Mouse (Mus musculus) neural tube, embryonic 14.5 days (tissue): ENCODE results near the gene Gfy. TPM values are rescaled to one million over a fixed set of nuclear protein-coding genes. Genes with fewer than 3 reads are reported as not detected.

Experiments
- ATAC-seq: fragments of 200-750 bp; cut with Nextera tagmentation; 2 replicates; pipeline ENCODE4 v1.8.0; 2017; ENCODE audit warnings: low read depth, mild to moderate bottlenecking, moderate TSS enrichment, moderate library complexity
- H3K27ac ChIP-seq: fragments of 300-500 bp; sonication (generic); 2 replicates; pipeline ENCODE4 v1.5.1; 2014; ENCODE audit warnings: low read depth, mild to moderate bottlenecking, control low read depth, low read length, moderate library complexity, mixed read lengths
- H3K27me3 ChIP-seq: fragments of 300-500 bp; sonication (generic); 2 replicates; pipeline ENCODE4 v1.6.1; 2014; ENCODE audit warnings: low read length; ENCODE audit not compliant: control insufficient read depth, insufficient read depth
- H3K36me3 ChIP-seq: fragments of 300-500 bp; sonication (generic); 2 replicates; pipeline ENCODE4 v1.6.1; 2014; ENCODE audit warnings: low read length, mixed read lengths; ENCODE audit not compliant: control insufficient read depth, insufficient read depth
- H3K4me1 ChIP-seq: fragments of 300-500 bp; sonication (generic); 2 replicates; pipeline ENCODE4 v1.6.1; 2014; ENCODE audit warnings: low read length; ENCODE audit not compliant: control insufficient read depth, insufficient read depth
- H3K4me2 ChIP-seq: fragments of 300-500 bp; sonication (generic); 2 replicates; pipeline ENCODE4 v1.6.1; 2014; ENCODE audit warnings: mild to moderate bottlenecking, low read depth, low read length, control low read depth
- H3K4me3 ChIP-seq: fragments of 300-500 bp; sonication (generic); 2 replicates; pipeline ENCODE4 v1.5.1; 2014; ENCODE audit warnings: low read depth, low read length, control low read depth, mixed read lengths
- H3K9ac ChIP-seq: fragments of 300-500 bp; sonication (generic); replicated peaks from 2 replicates; pipeline ENCODE4 v1.6.1; 2014; ENCODE audit warnings: low read depth, mild to moderate bottlenecking, control low read depth, low read length, mixed read lengths
- H3K9me3 ChIP-seq: fragments of 300-500 bp; sonication (generic); 2 replicates; pipeline ENCODE4 v1.6.1; 2016; ENCODE audit warnings: low read length; ENCODE audit not compliant: control insufficient read depth
- WGBS: fragments of 180-500 bp; shearing (Covaris S2); extraction: QIAGEN DNeasy Blood & Tissue Kit; methylation state at CpG from one replicate; pipeline ENCODE4 v1.1.7; 2014; 5-methylcytosine and 5-hydroxymethylcytosine counted together
- polyA plus RNA-seq: library from polyadenylated mRNA; unstranded; fragments of >200 nt; fragmentation: Nextera tagmentation; extraction: Ambion mirVana; gene quantifications from 2 replicates; pipeline ENCODE4 v1.2.1, GENCODE M21; 2014

Gfy gene
- polyA plus RNA-seq, 1 experiment from 2014 or later, result not detected

- H3K4me2 ChIP-seq, result no peak overlapping the region
- H3K4me3 ChIP-seq, result no peak overlapping the region
- no peak for ATAC-seq
- no peaks in the 10 kb centered on the region for H3K9me3 ChIP-seq
- peaks cover 4% of the 10 kb centered on the region for H3K27me3 ChIP-seq
- no peak overlapping the region for H3K27ac ChIP-seq
- H3K4me1 ChIP-seq, result no peaks in the 10 kb centered on the region
- WGBS, result 51% methylated on average over 16 of the region's 16 CpGs
- no peak overlapping the region for H3K9ac ChIP-seq
- H3K36me3 ChIP-seq, result no peaks in the 10 kb centered on the region
Observed at GRCm38 (mm10) chr7:45189600-45189999, 10.2 kb upstream of the Gfy start.

GRCm38 (mm10) chr7:45185921-45186320 is 6.6 kb upstream of the Gfy start:
- Histone ChIP-seq H3K36me3 (no peaks in the 10 kb centered on the region), H3K27ac (no peak overlapping the region), H3K4me1 (no peaks in the 10 kb centered on the region), H3K4me3 (no peak overlapping the region), H3K27me3 (peaks cover 33% of the 10 kb centered on the region), H3K4me2 (no peak overlapping the region), H3K9ac (no peak overlapping the region), H3K9me3 (no peaks in the 10 kb centered on the region)
- no peak for ATAC-seq
- WGBS, result 77% methylated on average over 7 of the region's 7 CpGs

GRCm38 (mm10) chr7:45183672-45184071 is 4.3 kb upstream of the Gfy start:
- Histone ChIP-seq H3K27ac (no peak overlapping the region), H3K27me3 (peaks cover 56% of the 10 kb centered on the region), H3K9me3 (no peaks in the 10 kb centered on the region), H3K36me3 (no peaks in the 10 kb centered on the region), H3K4me3 (no peak overlapping the region), H3K4me2 (no peak overlapping the region), H3K4me1 (no peaks in the 10 kb centered on the region), H3K9ac (no peak overlapping the region)
- no peak for ATAC-seq
- WGBS, result 78% methylated on average over 7 of the region's 7 CpGs

- peak overlapping the region; percentile 12 for H3K4me3 ChIP-seq
- H3K36me3 ChIP-seq, result no peaks in the 10 kb centered on the region
- WGBS, result 19% methylated on average over 11 of the region's 11 CpGs
- no peak overlapping the region for H3K27ac ChIP-seq
- H3K4me1 ChIP-seq, result no peaks in the 10 kb centered on the region
- no peak overlapping the region for H3K9ac ChIP-seq
- peak overlapping the region; percentile 39 for H3K4me2 ChIP-seq
- H3K9me3 ChIP-seq, result no peaks in the 10 kb centered on the region
- H3K27me3 ChIP-seq, result peaks cover 66% of the 10 kb centered on the region
- ATAC-seq, result 0 out of 2 replicates have a peak, but pooled peaks have one; percentile 2
Observed at GRCm38 (mm10) chr7:45182606-45183005, 3.2 kb upstream of the Gfy start.

- Histone ChIP-seq H3K4me3 (peak overlapping the region; percentile 12), H3K27ac (no peak overlapping the region), H3K4me1 (no peaks in the 10 kb centered on the region), H3K9ac (no peak overlapping the region), H3K27me3 (peaks cover 69% of the 10 kb centered on the region), H3K36me3 (no peaks in the 10 kb centered on the region), H3K4me2 (peak overlapping the region; percentile 39), H3K9me3 (no peaks in the 10 kb centered on the region)
- under 1% methylated on average over 34 of the region's 34 CpGs for WGBS
- ATAC-seq, result peak; percentile 89
Observed at GRCm38 (mm10) chr7:45182199-45182601, 2.8 kb upstream of the Gfy start.

GRCm38 (mm10) chr7:45181540-45181939 is 2.2 kb upstream of the Gfy start:
- H3K9me3 ChIP-seq, result no peaks in the 10 kb centered on the region
- H3K4me2 ChIP-seq, result peak overlapping the region; percentile 39
- H3K9ac ChIP-seq, result no peak overlapping the region
- ATAC-seq, result no peak
- no peaks in the 10 kb centered on the region for H3K4me1 ChIP-seq
- H3K27me3 ChIP-seq, result peaks cover 72% of the 10 kb centered on the region
- no peak overlapping the region for H3K27ac ChIP-seq
- peak overlapping the region; percentile 5; the same call in 1 of the 2 replicates for H3K4me3 ChIP-seq
- 3% methylated on average over 34 of the region's 35 CpGs for WGBS
- no peaks in the 10 kb centered on the region for H3K36me3 ChIP-seq

- no peak for ATAC-seq
- no peaks in the 10 kb centered on the region for H3K4me1 ChIP-seq
- H3K9ac ChIP-seq, result no peak within 1 kb of the TSS
- peak within 1 kb of the TSS; percentile 39 for H3K4me2 ChIP-seq
- no peaks in the 10 kb centered on the region for H3K36me3 ChIP-seq
- peaks cover 72% of the 10 kb centered on the region for H3K27me3 ChIP-seq
- no peak within 1 kb of the TSS for H3K27ac ChIP-seq
- 14% methylated on average over 20 of the region's 20 CpGs for WGBS
- peak within 1 kb of the TSS; percentile 5; the same call in 1 of the 2 replicates for H3K4me3 ChIP-seq
- H3K9me3 ChIP-seq, result no peaks in the 10 kb centered on the region
Observed at GRCm38 (mm10) chr7:45180896-45181477, 1.6 kb upstream of the Gfy start, which contains the start of gene Pth2. Pth2 (plus strand) TSS chr7:45180995.

- Histone ChIP-seq H3K4me2 (no peak overlapping the region), H3K27ac (no peak overlapping the region), H3K36me3 (no peaks in the 10 kb centered on the region), H3K4me1 (no peaks in the 10 kb centered on the region), H3K9me3 (no peaks in the 10 kb centered on the region), H3K4me3 (no peak overlapping the region), H3K9ac (no peak overlapping the region), H3K27me3 (peaks cover 76% of the 10 kb centered on the region)
- ATAC-seq, result no peak
- 25% methylated on average over 7 of the region's 7 CpGs for WGBS
Observed at GRCm38 (mm10) chr7:45178550-45178949, 819 bp downstream of the Gfy start.

GRCm38 (mm10) chr7:45176356-45176755 is 3.0 kb downstream of the Gfy start:
- H3K4me3 ChIP-seq, result no peak overlapping the region; the same call in 1 of the 2 replicates
- no peaks in the 10 kb centered on the region for H3K9me3 ChIP-seq
- H3K4me2 ChIP-seq, result peak overlapping the region; percentile 16; the same call in 1 of the 2 replicates
- H3K27me3 ChIP-seq, result peaks cover 58% of the 10 kb centered on the region
- H3K36me3 ChIP-seq, result no peaks in the 10 kb centered on the region
- WGBS, result 2% methylated on average over 30 of the region's 31 CpGs
- no peak overlapping the region for H3K9ac ChIP-seq
- no peaks in the 10 kb centered on the region for H3K4me1 ChIP-seq
- no peak for ATAC-seq
- no peak overlapping the region for H3K27ac ChIP-seq
